Mouse (Mus musculus): ENCODE data around the gene Tbk1.

The Tbk1 gene

DNA sequence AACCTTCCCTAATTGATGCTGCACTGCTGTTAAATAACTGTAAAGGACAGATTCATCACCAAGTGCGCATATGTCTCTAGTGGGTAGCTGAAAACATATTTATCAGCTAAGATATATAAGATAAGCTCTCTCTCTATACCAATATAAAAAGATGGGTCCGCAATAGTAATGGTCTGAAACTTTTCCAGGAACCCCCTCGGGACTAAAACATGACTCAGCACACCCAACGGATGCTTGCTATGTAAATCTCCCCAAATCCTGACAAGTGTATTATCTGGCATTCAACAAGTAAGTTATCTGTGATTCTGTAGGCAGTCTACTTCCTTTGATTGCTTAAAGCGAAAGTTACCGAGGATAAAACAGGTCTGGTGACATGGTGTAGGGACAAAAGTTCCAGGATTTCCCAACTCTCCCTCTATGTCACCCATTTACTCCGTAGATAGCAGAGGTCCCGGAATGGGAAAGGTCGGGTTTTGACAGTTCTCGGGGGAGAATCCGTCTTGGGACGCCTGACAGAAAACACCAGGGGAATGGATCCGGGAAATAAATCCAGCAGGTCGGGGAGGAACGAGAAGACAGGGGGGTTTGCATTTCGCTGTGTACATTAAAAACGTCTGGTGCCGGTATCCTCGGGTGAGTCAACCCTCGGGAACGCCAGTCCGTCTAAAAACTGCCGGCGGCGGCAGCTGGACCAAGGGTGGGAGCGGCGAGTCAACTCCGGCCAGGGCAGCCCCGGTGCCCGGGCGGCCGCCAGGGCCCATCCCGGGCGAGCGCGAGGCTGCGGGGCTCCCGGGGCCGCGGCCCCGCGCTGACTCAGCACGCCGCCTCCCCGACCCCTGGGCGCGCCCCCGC is 570 bp downstream of the Tbk1 start:
- DNase-seq: no peak

DNA sequence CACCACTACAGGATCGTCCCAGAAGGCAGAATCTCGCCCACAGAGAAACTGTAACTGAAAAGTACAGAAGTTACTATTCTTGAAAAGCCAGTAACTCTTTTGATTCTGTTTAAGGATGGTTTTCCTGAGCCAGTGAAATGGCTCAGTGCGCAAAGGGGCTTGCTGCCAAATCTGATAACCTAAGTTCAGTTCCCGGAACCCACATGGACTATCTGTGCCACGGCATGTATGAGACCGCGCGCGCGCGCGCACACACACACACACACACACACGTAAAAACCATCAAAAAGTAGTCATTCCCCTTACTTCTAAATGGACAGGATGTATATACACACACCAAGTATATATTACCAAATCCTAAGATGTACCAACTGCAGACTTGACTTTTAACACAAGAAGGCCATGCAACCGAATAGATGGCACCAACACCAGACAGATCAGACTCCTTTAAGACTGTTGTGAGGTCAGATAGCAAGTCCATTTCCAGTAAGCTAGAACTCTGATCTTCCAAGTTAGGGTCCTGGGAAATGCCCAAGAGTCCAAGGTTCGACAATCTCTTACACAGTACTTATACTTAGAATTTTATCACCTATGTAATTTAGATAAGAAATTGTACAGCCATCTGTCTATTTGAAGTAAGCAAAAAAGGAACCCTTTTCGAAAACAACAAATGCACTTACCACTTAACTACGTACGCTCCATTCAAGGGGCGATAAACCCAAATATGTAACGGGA is 1.4 kb downstream of the Tbk1 start:
- DNase-seq: no peak

DNA sequence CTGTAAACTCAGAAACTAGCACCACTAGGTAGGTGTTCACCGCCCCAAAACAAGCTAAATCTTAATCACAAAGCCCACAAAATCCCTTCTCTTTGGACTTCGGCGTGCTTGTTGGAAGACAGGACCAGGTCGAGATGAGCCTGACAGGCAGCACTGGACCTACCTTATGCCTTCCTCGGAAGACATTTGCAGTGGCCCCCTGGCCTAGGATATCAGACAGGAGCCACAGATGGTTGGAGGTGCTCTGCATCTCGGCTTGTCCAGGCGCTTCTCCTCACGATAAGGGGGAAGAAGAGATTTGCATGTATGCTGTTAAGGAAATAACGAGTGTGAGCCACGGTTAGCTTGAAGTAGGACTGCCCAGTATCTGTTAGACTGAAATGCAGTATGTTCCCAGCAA is 2.6 kb downstream of the Tbk1 start:
- DNase-seq: no peak

DNA sequence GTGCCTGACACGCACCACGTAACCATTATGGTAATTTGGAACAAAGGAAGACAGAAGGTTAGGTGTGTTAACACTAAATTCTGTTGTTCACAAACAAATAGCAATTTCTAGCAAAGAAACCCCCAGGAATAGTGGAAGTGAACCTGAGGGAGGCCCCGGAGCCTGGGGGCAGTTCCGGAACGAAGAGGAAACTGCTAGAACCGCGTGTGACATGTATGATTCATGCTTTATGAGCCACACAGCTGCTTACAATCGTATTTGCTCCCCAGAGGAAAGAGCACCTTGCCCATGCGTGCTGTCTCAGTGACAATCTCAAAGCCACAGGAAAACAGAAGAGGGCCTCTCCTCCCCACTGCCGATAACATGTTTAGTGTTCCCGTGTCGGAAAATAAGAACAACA is 3.6 kb downstream of the Tbk1 start:
- no peak for DNase-seq

DNA sequence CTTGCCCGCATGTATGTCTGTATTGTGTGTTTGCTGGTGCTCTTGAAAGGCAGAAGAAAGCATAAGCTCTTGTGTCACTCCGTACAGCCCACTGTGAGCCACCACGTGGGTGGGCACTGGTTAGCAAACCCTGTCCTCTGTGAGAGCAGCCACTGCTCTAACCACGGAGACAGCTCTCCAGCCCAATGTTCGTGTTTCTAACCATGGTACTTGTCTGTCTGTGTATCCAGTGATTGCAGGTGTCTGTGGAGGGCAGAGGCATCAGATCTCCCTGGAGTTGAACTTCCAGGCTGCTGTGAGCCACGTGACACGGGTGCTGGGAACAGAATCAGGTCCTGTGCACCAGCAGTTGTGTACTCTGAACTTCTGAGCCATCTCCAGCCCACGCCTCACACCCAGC is 4.3 kb downstream of the Tbk1 start:
- DNase-seq: no peak

DNA sequence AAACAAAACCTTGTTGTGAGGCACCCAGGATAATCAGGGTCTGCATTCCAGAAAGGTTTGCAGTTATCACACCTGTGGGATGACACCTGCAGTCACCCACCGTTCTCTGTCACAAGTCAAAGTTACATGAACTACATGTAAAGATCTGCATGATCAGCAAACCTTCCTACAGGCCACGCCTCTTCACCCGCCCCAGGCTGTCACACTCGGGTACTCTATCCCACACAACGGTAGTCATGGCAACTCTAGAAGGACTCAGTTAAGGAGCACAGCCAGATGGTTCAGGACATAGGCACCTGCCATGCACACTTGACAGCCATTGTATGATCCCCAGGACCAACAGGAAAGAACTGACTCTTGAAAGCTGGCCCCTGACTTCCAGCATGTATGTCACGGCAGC is 5.2 kb downstream of the Tbk1 start:
- DNase-seq: no peak

DNA sequence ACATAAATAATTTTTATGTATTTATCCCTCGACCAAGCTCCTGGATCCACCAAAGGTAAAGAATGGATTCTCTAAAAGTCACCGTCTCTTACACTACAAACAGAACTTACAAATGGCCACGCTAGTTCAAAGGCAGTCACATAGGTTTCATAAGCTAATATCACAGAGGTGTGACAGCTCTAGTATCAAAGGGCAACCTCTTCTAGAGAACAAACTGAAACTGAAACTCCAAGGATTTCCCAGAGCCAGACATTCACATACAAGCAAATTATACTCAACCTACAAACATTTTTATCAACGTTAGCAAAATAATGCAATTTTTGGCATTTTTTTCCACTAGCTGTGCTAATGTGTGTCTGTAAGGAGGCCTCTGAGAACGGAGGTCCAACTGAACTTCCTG is 6.2 kb downstream of the Tbk1 start:
- no peak for DNase-seq

DNA sequence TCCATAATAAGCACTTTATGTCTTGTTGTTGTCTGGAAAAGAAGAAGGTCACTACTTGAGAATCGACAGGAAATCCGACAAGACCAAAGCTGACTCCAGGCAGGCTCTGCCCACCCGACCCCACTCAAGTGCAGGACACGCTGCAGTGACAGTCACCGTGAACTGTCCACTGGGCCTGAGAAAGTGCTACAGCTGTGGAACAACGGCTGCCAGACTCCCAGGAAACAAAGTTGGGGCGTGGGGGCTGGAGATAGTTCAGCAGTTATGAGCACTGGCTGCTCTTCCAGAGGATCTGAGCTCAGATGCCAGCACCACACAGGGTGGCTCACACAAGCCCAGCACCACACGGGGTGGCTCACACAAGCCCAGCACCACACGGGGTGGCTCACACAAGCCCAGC is 10.2 kb downstream of the Tbk1 start:
- DNase-seq: no peak

DNA sequence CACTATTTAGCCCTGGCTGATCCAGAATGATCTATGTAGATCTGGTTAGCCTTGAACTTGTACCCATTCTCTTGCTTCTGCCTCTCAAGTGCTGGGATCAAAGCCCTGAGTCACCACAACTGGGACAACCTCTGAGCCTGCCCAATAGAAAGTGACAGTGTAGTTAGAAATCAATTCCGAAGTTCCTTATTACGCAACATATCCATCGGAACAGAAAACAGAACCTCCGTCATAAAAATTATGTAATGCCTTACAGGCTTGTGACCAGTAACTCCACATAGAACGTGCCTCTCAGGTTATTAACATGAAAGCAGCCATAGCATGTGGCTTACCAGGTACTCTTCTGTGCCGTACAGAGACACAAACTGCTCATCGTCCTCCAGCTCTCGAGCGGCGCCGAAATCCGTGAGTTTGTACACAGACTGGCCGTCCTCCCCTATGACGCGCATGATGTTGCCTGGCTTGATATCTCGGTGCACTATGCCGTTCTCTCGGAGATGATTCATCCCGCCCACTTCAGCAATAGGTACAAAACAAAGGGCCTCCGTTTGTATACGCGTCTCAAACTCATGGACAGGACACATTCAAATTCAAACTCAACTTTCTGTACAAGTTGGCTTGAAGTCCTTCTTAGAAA is 15.0 kb downstream of the Tbk1 start:
- no peak for DNase-seq

DNA sequence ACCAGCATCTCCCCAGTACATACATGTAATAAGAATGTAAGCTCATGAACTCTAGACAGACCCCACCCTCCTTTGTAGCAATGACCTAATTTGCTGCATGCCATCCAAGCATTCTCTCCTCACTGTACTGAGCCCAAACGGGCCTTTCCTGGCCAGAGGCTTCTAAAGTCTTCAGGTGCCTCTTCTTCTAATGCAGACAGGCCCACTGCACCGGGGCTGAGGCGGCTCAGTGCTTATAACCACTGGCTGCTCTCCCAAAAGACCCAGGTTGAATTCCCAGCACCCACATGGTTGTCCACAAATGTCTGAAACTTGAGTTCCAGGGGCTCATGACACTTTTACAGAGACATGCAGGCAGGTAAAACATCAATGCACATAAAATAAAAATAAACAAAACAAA is 15.6 kb downstream of the Tbk1 start:
- no peak for DNase-seq

DNA sequence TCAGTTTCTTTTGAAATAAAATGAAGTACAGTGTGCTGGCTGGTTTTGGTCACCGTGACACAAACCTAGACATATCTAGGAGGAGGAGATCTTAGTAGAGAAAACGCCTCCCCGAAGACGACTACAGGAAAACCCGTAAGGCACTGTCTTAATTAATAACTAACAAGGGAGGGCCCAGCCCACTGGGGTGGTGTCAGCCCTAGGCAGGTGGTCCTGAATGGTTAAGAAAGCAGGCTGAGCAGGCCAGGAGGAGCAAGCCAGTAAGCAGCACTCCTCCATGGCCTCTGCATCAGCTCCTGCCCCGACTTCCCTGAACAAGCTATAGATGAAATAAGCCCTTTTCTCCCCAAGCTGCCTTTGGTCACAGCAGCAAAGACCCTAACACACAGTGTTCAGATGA is 16.8 kb downstream of the Tbk1 start:
- DNase-seq: no peak

DNA sequence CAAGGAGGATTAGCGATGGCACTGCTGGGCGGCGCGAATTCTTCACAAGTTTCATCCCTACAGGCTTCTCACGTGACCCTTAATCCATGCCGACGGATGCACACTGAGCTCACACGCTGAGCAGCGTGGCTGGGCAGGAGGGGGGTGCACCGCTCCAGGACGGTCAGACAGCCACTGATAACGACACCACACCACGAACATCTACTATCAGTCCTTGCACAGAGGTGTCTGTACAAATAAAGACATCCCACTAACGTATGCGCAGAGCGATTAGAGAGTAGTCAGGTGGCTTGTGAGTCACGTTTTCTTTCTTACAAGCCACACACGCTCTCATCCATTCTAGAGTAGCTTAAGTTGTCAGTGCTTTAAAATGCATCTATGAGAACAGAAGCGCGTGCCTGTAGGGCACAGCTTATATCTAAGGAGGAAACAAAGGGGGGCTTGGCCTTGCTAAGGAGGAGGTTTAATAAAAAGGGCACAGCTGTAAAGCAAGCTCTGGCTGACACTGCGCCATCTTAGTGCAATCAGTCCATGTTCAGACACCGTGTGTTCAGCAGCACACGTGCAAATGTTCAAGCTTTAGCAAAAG is 17.5 kb downstream of the Tbk1 start:
- no peak for DNase-seq

DNA sequence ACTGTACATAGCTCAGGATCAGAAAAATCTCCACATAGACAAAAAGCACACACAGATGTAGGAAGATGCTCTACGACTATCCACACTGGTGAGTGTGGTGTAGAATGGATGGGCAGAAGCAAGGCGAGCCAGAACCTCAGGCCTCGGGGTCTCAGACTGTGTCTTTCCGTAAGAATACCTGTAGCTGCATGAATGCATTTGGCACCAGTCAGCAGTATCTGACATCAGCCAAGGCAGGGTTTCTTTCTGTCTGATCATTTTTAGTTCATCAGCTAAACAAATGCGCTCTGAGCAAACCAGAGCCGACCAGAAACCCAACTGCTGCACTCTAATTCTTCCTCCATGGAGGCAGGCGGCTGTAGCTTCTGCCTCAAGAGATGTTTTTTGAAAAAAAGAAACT is 18.1 kb downstream of the Tbk1 start:
- no peak for DNase-seq

DNA sequence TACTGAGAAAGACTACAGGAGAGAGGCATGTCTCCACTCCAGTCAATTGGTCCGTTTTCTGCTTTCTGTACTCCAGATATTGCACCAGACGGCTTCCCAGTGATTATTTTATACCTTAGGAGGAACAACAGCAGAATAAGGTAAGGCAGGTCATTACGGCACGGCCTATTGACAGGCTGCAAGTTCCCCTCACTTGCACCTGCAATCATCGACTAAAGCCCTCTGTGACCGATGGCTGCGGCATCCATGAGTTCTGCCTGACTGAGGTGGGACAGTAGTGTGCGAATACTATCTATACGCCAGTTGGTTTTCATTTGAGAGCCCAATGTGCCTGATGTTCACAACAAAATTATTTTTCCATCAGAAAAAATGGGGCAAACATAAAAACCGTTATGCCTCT is 18.6 kb downstream of the Tbk1 start:
- DNase-seq: no peak

DNA sequence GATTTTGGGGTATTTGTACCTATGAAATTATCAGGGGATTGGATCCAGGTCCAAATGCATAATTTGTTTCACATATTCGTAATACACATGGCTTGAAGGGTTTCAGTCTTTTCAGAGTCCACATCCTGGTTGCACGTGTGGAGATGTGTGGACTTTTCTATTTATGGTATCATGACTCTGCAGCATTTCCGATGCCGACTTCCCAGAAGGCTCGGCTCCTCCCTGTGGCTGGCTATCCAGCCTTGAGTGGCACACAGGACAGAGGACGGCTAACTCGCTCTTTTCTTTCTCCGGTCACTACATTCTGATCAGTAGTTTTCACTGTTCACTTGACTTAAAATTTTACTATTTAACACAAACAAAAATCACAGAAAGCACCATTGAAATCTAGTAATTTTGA is 22.1 kb downstream of the Tbk1 start:
- no peak for DNase-seq

DNA sequence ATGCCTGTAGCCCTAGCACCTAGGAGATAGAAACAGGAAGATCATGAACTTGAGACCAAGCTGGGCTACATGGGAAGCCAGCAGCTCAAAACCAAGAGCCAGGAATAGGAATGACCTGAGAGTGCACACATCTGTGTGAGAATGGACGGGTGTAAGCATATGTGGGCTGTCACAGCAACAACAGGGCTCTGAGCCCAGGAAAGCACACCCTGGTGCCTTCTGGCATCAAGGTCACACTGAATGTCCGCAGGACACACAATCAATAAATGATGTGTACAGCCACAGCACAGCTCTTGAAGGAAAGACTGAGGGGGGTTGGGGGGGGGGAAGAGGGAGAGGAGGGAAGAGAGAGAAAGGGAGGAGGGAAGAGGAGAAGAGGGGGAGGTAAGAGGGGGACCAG is 28.4 kb downstream of the Tbk1 start:
- no peak for DNase-seq

DNA sequence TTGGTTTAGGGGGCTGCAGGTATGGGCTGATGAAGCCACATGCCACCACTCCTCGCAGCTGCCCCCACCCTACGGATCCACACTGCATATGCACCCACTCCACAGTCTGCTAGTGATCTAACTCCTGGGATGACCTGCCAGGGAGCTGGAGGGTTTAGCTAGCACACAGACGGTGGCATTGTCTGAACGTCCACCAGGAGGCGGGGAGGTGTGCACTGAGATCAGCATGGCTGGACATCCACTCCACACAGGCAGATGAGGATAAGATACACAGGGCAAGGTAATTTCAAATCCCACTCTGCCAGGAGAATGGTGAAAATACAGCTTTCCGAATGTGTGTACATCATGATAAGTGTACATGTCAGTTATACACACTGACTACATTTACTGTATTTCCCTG is 30.3 kb downstream of the Tbk1 start:
- DNase-seq: no peak

DNA sequence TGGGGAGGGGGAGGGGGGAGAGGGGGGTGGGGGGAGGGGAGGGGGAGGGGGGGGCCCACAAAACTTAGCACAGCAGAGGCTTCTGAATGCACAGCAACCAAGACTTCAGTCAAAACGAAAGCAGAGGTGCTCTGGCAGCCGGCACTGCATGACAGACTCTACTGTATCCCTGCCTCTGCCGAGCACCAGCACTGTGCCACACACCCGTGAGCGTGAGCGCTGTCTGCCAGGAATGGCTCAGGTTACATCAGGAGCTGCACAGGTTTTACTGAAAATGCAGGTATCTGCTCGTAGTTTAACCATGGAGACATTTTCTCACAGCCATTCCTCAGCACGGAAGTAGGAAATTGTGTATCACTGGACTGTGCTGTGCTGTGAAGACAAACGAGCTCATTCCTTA is 36.3 kb downstream of the Tbk1 start:
- DNase-seq: no peak

DNA sequence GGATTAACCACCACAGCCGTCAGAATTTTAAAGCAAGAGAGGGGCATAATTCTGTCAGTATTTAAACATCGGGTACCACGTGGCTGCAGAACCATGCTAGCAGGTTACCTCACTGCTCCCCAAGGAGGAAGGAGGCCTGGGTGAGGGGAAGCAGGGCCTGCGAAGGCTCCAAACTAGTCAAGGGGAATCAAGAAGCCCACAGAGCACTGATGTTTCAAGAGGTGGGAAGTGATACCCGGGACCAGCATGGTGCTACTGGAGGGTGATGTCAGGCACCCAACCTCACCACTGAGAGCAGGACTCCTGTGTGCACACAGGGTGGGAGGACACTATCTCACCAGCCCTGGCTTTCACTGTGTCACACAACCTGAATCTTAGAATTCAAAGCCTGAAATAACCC is 36.9 kb downstream of the Tbk1 start:
- no peak for DNase-seq

DNA sequence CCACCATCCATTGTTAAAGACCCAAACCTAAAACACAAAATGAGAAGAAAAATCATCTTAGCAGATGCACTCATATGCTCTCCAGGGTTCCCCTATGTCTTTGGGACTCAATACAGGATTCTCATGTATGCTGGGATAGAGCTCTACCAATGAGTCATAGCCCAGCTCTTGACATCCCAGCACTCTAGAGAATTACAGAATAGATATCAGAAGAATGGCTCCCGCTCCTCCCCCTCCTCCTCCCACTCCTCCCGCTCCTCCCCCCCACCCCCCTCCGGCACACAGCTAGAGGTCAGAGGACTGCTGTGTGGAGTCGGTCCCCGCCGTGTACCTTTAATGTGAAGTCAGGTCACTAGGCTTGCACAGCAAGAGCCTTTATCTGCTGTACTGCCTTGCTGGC is 39.4 kb downstream of the Tbk1 start:
- no peak for DNase-seq

DNA sequence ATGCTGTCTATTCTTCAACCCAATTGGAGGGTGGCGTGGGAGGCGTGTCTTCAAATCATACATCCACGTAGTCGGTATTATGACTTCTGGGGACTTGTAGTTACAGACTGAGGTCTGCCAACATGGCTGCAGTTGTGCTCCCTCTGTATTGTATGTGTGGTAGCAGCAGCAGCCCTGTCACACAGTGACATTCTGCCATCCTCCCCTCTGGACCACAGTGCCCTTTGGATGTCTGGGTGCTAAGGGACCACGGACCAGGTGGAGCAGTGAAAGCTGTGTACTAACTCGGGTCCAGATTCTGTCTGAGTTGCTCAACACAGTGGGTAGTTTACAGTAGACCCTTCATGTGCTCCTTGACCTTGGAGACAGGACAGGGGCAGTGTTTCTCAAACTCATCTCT is 43.0 kb downstream of the Tbk1 start:
- DNase-seq: no peak

DNA sequence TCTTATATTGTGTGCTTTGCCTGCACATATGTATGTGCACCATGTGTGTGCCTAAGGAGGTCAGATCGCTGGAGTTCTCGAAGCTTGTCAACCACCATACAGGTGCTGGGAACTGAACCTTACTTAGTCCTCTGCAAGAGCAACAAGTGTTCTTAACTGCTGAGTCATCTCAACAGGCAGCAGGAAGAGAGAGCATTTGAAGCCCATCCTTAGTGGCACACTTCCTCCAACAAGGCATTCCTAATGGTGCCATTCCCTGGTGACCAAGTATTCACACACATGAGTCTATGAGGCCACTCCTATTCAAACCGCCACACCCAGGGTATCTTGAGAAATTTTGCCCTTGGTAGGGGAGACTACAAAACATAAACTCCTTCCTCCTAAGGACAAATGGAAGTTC is 44.4 kb downstream of the Tbk1 start:
- DNase-seq: no peak

DNA sequence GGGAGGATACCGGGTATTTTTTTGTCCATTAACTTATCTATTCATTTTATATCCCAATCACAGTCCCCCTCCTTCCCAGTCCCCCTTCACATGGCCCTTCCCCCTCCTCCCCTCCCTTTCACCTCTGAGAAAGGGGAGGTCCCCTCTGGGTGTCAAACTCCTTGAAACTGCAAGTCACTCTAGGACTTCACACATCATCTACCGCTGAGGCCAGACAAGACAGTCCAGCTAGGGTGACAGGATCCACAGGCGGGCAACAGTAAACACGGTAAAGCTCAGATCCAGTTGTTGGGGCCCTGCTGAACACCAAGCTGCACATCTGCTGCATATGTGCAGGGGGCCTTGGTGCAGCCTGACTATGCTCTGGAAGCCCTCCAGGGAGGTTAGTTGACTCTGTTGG is 51.6 kb downstream of the Tbk1 start:
- DNase-seq: no peak
